Mouse (Mus musculus): ENCODE results near the gene Sos2. TPM values are rescaled to one million over a fixed set of nuclear protein-coding genes. Genes with fewer than 3 reads are reported as not detected.

Gene Sos2
- total and polyA plus RNA-seq, 3 experiments = 9.8 to 17.8 TPM; not detected in 1

GRCm38 (mm10) chr12:69644877-69645276, 36.8 kb downstream of the Sos2 start:
- peak overlapping the region; percentile 26; the same call in 1 of the 2 replicates for H3K27ac ChIP-seq (ENCODE audit: control insufficient read depth, low read depth, low read length)
- no peaks in the 10 kb centered on the region for H3K79me2 ChIP-seq (ENCODE audit: control insufficient read depth, insufficient read depth, low read length, poor library complexity)
- peaks cover 0 to 2% of the 10 kb centered on the region in 2 experiments; a peak in 1 of 4 replicates for H3K36me3 ChIP-seq (ENCODE audit: control insufficient read depth in 1 of 2, insufficient read depth in 2 of 2, low read length in 2 of 2)
- no peak overlapping the region for H3K4me3 ChIP-seq (ENCODE audit: control insufficient read depth in 1 of 2, insufficient read depth in 1 of 2, low read depth in 2 of 2, low read length in 2 of 2)
- H3K27me3 ChIP-seq (ENCODE audit: control insufficient read depth in 1 of 2, insufficient read depth in 2 of 2, low read length in 2 of 2) = no peaks in the 10 kb centered on the region
- no peak overlapping the region for H3K9ac ChIP-seq (ENCODE audit: control insufficient read depth, low read depth, low read length, poor library complexity, severe bottlenecking)
- no peaks in the 10 kb centered on the region for H3K9me3 ChIP-seq (replicated peaks; ENCODE audit: insufficient read depth, low read length)
- no peak for TF ChIP-seq CHD2 (IDR thresholded peaks at IDR 0.05; ENCODE audit: low read length)
- no peak for TF ChIP-seq ELF1 (IDR thresholded peaks at IDR 0.05; ENCODE audit: low read depth, low read length)
- no peak for TF ChIP-seq MAZ (IDR thresholded peaks at IDR 0.05; ENCODE audit: low read depth, low read length)
- no peak for TF ChIP-seq NRF1 (IDR thresholded peaks at IDR 0.05; ENCODE audit: insufficient read depth, low read depth, low read length, poor library complexity, severe bottlenecking)
- TF ChIP-seq TBP (IDR thresholded peaks at IDR 0.05; ENCODE audit: low read depth, low read length) = no peak
- TF ChIP-seq EP300 (IDR thresholded peaks at IDR 0.05; ENCODE audit: low read depth in 1 of 2, low read length in 2 of 2) = 0 out of 4 replicates have a peak, but pooled peaks of 1 of the 2 experiments have one; percentile 12
- TF ChIP-seq KAT2A (conservative IDR thresholded peaks at IDR 0.05; ENCODE audit: low read depth, low read length) = no peak
- no peaks in the 10 kb centered on the region for H3K4me1 ChIP-seq (ENCODE audit: control insufficient read depth in 1 of 2, insufficient read depth in 2 of 2, low read length in 2 of 2)
- DNase-seq (ENCODE audit: low read depth, low spot score) = peak; percentile 51

DNA sequence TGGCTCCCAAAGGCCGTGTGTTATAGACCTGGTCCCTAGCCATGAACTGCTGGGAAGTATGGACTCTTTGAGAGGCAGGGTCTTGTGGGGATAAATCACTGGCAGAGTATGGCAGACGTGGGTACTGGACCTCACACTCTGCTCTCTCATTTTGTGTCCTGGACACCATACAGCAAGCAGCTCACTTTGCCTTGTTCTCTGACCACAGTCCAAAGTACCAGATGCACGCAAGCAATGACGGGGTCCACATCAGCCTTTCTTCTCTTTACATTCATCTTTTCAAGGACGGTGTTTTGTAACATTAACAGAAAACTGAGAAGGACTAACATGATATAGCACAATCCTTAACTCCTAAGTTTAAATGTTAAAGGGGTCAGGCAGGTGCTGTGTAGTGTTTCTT, 38.8 kb downstream of the Sos2 start:
- H3K79me2 ChIP-seq (ENCODE audit: control insufficient read depth, insufficient read depth, low read length, poor library complexity) = no peaks in the 10 kb centered on the region
- H3K9ac ChIP-seq (ENCODE audit: control insufficient read depth, low read depth, low read length, poor library complexity, severe bottlenecking) = no peak overlapping the region
- H3K27ac ChIP-seq (ENCODE audit: control insufficient read depth, low read depth, low read length) = no peak overlapping the region
- H3K4me3 ChIP-seq (ENCODE audit: control insufficient read depth in 1 of 2, insufficient read depth in 1 of 2, low read depth in 2 of 2, low read length in 2 of 2) = no peak overlapping the region
- no peaks in the 10 kb centered on the region for H3K4me1 ChIP-seq (ENCODE audit: control insufficient read depth in 1 of 2, insufficient read depth in 2 of 2, low read length in 2 of 2)
- TF ChIP-seq NELFE (IDR thresholded peaks at IDR 0.05; ENCODE audit: low read depth, low read length) = no peak
- H3K36me3 ChIP-seq (ENCODE audit: control insufficient read depth in 1 of 2, insufficient read depth in 2 of 2, low read length in 2 of 2) = peaks cover 2 to 5% of the 10 kb centered on the region in 2 experiments; a peak in 3 of 4 replicates
- H3K9me3 ChIP-seq (replicated peaks; ENCODE audit: insufficient read depth, low read length) = no peaks in the 10 kb centered on the region
- no peaks in the 10 kb centered on the region for H3K27me3 ChIP-seq (ENCODE audit: control insufficient read depth in 1 of 2, insufficient read depth in 2 of 2, low read length in 2 of 2)
- no peak for DNase-seq (ENCODE audit: low read depth, low spot score)

GRCm38 (mm10) chr12:69634761-69635160, 46.9 kb downstream of the Sos2 start:
- Histone ChIP-seq H3K4me1 (ENCODE audit: control insufficient read depth in 1 of 2, insufficient read depth in 2 of 2, low read length in 2 of 2) (no peaks in the 10 kb centered on the region), H3K9me3 (replicated peaks; ENCODE audit: insufficient read depth, low read length) (no peaks in the 10 kb centered on the region), H3K36me3 (ENCODE audit: control insufficient read depth in 1 of 2, insufficient read depth in 2 of 2, low read length in 2 of 2) (peaks cover 0 to 6% of the 10 kb centered on the region in 2 experiments; a peak in 2 of 4 replicates), H3K27ac (ENCODE audit: control insufficient read depth, low read depth, low read length) (no peak overlapping the region), H3K4me3 (ENCODE audit: control insufficient read depth in 1 of 2, insufficient read depth in 1 of 2, low read depth in 2 of 2, low read length in 2 of 2) (no peak overlapping the region), H3K9ac (ENCODE audit: control insufficient read depth, low read depth, low read length, poor library complexity, severe bottlenecking) (no peak overlapping the region), H3K27me3 (ENCODE audit: control insufficient read depth in 1 of 2, insufficient read depth in 2 of 2, low read length in 2 of 2) (no peaks in the 10 kb centered on the region), H3K79me2 (ENCODE audit: control insufficient read depth, insufficient read depth, low read length, poor library complexity) (no peaks in the 10 kb centered on the region)
- DNase-seq (ENCODE audit: low read depth, low spot score) = peak; percentile 68
- TF ChIP-seq ZC3H11A (IDR thresholded peaks at IDR 0.05; ENCODE audit: low read depth, low read length) (peak; percentile 36; the same call in 1 of the 2 replicates), TBP (IDR thresholded peaks at IDR 0.05; ENCODE audit: low read depth, low read length) (no peak), RAD21 (IDR thresholded peaks at IDR 0.05; ENCODE audit: low read depth, low read length) (peak; percentile 54), USF2 (IDR thresholded peaks at IDR 0.05; ENCODE audit: borderline replicate concordance in 1 of 2, insufficient read depth in 1 of 2, low read depth in 1 of 2, low read length in 2 of 2) (no peak), CTCF (IDR thresholded peaks at IDR 0.05 in 2 of 3, conservative IDR thresholded peaks at IDR 0.05 in 1 of 3; ENCODE audit: control insufficient read depth in 1 of 3, insufficient read depth in 1 of 3, low read depth in 2 of 3, low read length in 3 of 3, poor library complexity in 1 of 3, severe bottlenecking in 1 of 3) (peak; percentile 16 to 56 (median 33); a peak in 3 of 6 replicates), SMC3 (IDR thresholded peaks at IDR 0.05; ENCODE audit: low read depth, low read length) (peak; percentile 70), SIN3A (IDR thresholded peaks at IDR 0.05; ENCODE audit: low read length) (0 out of 2 replicates have a peak, but pooled peaks have one; percentile 19)
